Mouse (Mus musculus) erythroid progenitor cell, adult 5-6 weeks (primary cell): ENCODE measurements around the gene Kyat3. TPM values are rescaled to one million over a fixed set of nuclear protein-coding genes. Genes with fewer than 3 reads are reported as not detected.

Experiments used
- total RNA-seq, 2 experiments: library from RNA; stranded (forward) in 1 of 2; stranded (reverse) in 1 of 2; fragments of 150-400 nt in 1 of 2; fragments of 186-747, 209-891 nt in 1 of 2; gene quantifications; 2 replicates each; pipeline versions ENCODE4 v1.2.3 to v1.2.4; 2015 to 2017; ENCODE audit warnings: low replicate concordance in 2 of 2

The Kyat3 gene
- total RNA-seq, 2 experiments from 2014 or later: not detected

Other genes with a start within 250 kb of the Kyat3 start
- gene Gbp5, start 207.1 kb upstream of the Kyat3 start, total RNA-seq (2015; ENCODE audit: low replicate concordance): not detected in 2 replicates
- gene Gbp5, start 207.1 kb upstream of the Kyat3 start, total RNA-seq (2017; ENCODE audit: low replicate concordance): 1.1 and 3.5 TPM in 2 replicates
- gene Gbp7, start 170.7 kb upstream of the Kyat3 start, total RNA-seq (2015; ENCODE audit: low replicate concordance): 15.1 and 20.9 TPM in 2 replicates
- gene Gbp7, start 170.7 kb upstream of the Kyat3 start, total RNA-seq (2017; ENCODE audit: low replicate concordance): 16.0 and 22.7 TPM in 2 replicates
- 2.9 and 4.0 TPM in 2 replicates for gene Gbp3, start 141.0 kb upstream of the Kyat3 start, total RNA-seq (2015; ENCODE audit: low replicate concordance)
- gene Gbp3, start 141.0 kb upstream of the Kyat3 start, total RNA-seq (2017; ENCODE audit: low replicate concordance): 1.8 and 10.4 TPM in 2 replicates
- gene Gbp2b, start 106.2 kb upstream of the Kyat3 start, total RNA-seq (2015; ENCODE audit: low replicate concordance): not detected in 2 replicates
- not detected in 2 replicates for gene Gbp2b, start 106.2 kb upstream of the Kyat3 start, total RNA-seq (2017; ENCODE audit: low replicate concordance)
- gene Gbp2, start 80.4 kb upstream of the Kyat3 start, total RNA-seq (2015; ENCODE audit: low replicate concordance): 3.4 and 4.7 TPM in 2 replicates
- 4.8 and 6.0 TPM in 2 replicates for gene Gbp2, start 80.4 kb upstream of the Kyat3 start, total RNA-seq (2017; ENCODE audit: low replicate concordance)
- gene Gtf2b, start 64.0 kb downstream of the Kyat3 start, total RNA-seq (2015; ENCODE audit: low replicate concordance): 45.0 and 52.4 TPM in 2 replicates
- 26.4 and 39.9 TPM in 2 replicates for gene Gtf2b, start 64.0 kb downstream of the Kyat3 start, total RNA-seq (2017; ENCODE audit: low replicate concordance)
- 161 and 180 TPM in 2 replicates for gene Pkn2, start 181.0 kb downstream of the Kyat3 start, total RNA-seq (2015; ENCODE audit: low replicate concordance)
- gene Pkn2, start 181.0 kb downstream of the Kyat3 start, total RNA-seq (2017; ENCODE audit: low replicate concordance): 188 and 253 TPM in 2 replicates